Mouse (Mus musculus): ENCODE measurements around the gene Herc1.

Herc1 gene

DNA sequence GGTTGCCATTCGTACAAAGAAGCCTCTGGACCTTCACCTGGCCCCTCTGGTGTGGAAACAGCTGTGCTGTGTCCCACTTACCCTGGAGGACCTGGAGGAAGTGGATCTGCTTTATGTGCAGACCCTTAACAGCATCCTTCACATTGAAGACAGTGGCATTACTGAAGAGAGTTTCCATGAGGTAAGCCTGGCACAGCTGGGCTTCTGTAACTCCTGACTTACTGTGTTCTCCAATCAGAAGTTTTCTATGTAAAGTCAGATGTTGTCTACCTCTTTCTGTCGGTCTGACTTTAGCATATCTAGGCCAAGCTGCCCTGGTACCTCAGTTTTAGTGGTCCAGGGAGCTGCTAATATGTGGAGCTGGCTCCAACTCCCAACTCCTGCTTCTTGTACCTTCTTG is 151.0 kb downstream of the Herc1 start:
- no peak for DNase-seq (ENCODE audit: low spot score)

GRCm38 (mm10) chr9:66503879-66504411 is 153.7 kb downstream of the Herc1 start:
- no peak for DNase-seq (ENCODE audit: low spot score)

DNA sequence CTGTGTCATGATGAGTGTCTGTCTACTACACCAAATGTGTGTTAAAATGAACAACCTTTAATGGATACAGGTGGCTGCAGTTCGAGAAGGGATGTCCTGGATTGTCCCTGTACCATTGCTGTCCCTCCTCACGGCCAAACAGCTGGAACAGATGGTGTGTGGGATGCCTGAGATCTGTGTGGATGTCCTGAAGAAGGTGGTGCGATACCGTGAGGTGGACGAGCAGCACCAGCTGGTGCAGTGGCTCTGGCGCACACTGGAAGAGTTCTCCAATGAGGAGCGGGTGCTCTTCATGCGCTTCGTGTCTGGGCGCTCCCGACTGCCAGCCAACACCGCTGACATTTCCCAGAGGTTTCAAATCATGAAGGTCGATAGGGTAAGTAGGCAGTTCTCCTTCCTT is 154.3 kb downstream of the Herc1 start:
- DNase-seq (ENCODE audit: low spot score): no peak

DNA sequence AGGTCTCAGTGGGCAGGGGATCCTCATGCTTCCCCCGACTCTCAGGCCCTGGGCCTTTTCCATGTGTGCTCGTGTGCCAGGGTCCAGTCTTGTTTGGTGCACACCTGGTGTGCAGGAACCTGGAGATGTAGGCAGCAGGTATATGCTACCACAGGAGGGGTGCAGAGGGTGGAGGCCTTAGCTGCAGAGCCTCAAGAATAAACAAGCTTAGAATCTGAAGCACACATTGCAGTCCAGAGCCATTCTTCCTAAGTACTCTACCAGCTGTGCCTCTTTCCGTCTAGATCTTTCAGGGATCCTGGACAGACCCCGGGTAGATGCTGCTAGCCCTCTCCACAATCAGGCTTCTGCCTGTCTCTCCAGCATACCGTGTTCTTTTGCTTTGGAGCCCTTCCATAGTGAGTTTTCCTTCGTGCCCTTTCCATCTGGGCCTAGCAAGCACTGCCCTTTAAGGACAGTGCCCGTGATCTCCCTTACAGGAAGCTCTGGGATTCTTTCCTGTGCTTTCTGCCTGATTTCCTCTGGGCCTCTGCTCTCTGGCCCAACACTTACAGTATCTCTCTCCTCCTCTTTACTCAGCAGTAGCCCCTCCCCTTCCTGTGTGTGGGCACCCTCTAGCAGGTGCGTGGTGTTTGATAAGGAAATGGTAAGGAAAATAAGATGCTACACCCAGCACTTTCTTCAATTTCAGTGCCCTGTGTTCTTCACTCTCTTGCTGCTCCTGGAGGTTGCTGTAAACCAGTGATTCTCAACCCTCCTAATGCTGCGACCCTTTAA is 155.1 kb downstream of the Herc1 start:
- DNase-seq (ENCODE audit: low spot score): no peak

DNA sequence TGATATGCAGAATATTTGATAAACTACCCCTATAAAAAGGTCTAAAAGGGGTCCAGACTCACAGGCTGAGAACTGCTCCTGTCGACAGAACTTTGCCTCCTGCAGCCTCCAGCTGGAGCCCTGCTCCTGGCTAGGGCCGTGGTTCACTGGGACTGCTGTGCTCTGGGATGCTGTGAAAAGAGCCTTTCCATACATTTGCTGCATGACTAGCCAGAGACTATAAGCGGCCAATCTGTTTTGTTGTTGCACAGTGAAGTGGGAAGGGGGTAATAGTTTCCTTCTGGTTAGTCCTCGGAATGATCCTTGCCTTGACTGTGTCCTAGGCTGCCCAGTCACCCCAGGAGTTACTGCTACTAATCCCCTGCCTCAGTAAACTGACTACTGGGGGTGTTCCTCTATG is 155.8 kb downstream of the Herc1 start:
- DNase-seq (ENCODE audit: low spot score): no peak

- DNase-seq (ENCODE audit: low spot score): no peak
Measured at GRCm38 (mm10) chr9:66506424-66506823, 156.2 kb downstream of the Herc1 start.

DNA sequence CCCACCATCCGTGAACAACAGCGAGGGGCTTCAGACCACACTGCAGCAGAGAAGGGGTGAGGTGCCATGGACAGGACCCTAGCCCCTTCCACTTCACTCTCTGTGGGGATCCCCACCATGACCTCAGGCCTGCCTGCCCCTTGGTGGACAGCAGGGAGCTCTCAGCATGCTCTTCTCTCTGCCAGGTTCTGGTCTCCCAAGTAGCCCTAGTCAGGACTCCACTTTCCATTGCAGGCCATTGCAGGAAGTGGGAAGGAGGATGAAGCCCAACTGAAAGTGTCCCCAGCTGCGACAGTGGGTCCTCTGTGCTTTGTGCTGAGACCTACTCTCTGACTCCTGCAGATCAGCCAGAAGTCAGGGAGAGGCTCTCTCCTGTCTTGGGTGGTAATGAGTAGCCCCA is 157.4 kb downstream of the Herc1 start:
- DNase-seq (ENCODE audit: low spot score): no peak

- DNase-seq (ENCODE audit: low spot score): no peak
Measured at GRCm38 (mm10) chr9:66508890-66509399, 158.7 kb downstream of the Herc1 start.

- DNase-seq (ENCODE audit: low spot score): no peak
Measured at GRCm38 (mm10) chr9:66510351-66510841, 160.1 kb downstream of the Herc1 start.

DNA sequence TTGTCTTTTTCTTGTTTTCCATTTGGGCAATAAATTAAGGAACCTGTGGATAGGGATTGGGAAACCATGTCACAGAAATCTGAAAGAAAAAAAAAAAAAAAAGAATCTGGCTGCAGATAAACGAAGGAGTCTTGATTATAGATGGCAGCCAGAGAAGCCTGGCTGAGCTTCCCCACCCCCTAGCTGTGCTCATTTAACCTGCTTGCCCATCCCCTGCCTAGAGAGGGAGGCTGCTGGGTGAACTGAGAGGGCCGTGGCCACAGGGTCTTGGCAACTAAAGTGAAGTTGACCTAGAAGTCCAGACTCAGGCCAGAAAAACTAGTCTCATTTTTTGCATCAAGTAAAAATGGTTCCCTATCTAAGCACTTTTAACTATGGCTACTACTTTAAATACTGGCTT is 160.7 kb downstream of the Herc1 start:
- no peak for DNase-seq (ENCODE audit: low spot score)

DNA sequence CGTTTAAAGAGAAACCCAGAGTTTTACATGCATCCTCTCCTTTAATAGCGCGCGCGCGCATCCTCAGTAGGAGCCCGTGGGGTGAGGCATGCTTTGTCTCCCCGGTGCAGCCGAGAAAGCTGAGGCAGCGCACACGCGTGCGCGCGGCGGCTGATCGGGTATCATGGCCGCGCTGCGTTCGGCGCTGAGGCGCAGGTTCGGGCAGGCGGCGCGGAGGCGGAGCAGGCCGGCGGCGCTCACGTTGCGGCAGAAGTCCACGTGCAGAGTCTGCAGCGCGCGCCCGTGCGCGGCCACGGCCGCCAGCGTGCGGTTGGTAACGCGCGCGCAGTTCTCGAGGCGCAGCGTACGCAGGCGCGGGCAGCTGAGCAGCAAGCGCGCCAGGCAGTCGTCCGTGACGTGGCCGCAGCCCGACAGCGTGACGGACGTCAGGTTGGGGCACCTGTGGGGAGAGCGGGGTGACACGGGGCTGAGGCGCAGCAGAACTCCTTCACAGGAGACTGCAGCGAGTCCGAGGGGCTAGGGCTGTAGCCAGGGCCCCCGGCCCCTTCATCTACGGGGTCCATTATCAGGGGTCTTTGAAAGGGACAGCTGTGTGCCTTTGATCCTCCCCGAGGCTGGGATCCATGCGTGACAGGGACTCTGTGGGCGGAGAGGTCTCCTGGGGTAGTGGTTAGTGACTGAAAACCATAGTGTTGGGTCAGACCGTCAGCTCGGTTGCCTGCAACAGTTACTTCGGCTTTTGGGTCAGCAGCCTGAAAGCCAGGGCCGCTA is 161.5 kb downstream of the Herc1 start:
- peak; percentile 66 for DNase-seq (ENCODE audit: low spot score)

DNA sequence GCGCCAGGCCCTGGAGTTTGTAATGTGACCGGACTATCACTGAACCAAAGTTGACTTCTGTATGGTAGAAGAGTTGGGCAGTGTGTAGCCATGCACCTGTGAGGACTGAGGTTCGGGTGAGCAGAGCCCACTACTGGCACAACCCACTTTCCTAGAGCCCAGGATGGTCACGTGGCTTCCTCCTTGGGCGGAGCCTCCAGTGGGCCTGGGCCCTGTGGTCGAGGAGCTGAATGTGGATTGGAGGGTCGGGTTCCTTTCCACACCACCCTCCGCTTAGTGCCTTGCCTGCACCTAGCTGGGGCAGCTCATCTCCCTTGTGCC is 162.1 kb downstream of the Herc1 start:
- DNase-seq (ENCODE audit: low spot score): peak; percentile 40

DNA sequence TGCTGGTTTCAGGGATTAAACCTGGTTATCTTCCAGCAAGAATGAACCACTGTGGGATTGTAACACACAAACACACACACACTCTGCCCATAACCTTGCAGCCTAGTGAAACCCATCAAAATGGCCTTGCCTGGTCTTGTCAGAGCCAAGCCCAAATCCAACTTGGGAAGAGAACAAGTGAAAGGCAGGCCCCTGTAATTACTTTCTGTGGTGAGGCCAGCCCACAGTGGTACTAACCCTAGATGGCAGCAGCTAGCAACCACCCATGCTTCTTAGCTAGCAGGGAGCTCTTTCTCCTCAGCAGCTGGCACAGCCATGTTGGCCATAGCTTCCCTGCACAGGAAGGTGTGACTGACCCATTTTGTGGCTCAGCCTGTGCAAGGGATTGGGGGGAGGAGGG is 162.9 kb downstream of the Herc1 start:
- DNase-seq (ENCODE audit: low spot score): no peak

- no peak for DNase-seq (ENCODE audit: low spot score)
Measured at GRCm38 (mm10) chr9:66513661-66514255, 163.5 kb downstream of the Herc1 start.

- DNase-seq (ENCODE audit: low spot score): peak; percentile 24
Measured at GRCm38 (mm10) chr9:66514256-66514770, 164.1 kb downstream of the Herc1 start, which contains the start of gene Fbxl22. TSS of gene Fbxl22 (minus strand) at chr9:66514593.

- no peak for DNase-seq (ENCODE audit: low spot score)
Measured at GRCm38 (mm10) chr9:66515115-66515514, 164.9 kb downstream of the Herc1 start.

DNA sequence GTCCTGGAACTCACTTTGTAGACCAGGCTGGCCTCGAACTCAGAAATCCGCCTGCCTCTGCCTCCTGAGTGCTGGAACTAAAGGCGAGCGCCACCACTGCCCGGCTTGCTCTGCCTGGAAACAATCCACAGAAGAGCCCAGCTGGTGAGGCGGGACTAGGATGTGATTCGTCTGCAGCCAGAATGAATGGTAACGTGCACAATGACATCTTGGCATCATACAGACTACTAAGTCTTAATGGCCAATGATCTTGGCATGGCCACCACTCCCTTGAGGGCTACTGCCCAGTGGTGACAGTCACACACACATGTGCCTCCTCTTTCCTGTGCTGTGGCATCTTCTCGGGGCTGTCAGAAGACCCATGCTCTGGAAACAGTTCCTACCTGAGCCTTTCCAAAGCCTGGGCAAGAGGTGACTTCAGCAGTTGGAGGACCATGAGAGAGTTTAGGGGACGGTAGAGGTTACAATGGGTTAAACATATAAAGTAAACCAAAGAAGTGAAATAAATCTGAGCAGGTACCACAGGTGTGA is 165.5 kb downstream of the Herc1 start:
- DNase-seq (ENCODE audit: low spot score): no peak

DNA sequence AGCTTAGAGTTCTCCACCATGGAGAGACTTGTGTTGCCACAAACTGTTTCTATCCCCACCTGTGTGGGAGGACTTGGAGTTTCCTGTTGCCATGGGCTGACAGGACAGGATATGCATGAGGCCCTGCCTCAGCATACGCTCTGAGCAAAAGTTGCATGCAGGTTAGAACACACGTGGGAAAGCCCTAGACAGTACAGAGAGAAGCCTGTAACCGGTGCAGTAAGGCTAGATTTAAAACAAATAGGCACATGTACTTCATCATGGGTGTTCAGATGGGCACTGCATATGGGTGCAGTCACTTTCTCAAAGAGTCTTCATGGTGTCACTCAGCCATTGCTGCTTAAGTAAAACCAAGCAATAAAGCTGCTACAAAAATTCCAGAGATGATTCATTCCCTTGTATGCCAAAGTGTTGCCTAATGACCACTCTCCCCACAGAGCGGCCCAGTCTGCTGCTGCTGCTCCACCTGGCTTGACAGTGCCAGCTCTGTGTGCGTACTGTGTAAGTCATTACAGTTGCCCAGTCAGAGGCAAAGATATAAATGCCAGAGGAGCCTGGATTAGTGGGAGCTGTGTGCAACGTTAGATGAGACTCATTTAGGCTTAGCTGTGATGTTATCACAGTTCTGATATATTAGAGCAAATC is 166.2 kb downstream of the Herc1 start:
- DNase-seq (ENCODE audit: low spot score): no peak

DNA sequence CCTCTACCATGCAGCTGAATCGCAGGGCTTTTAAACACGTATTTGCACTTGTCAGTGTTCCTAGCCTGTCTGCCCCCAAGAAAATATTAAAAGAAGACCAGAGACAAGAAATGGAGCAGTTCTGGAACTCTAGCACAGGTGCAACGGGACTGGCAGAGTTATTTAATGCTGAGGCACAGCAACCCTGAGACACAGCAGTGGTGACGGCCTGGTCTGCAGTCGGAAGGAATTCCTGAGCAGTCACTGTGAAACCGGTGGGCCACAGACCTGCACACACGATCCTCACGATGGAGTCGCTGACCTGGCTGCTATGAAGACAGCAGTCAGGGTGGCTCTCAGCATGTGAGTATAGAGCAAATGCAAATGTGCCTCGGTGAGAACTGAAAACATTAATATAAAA is 167.5 kb downstream of the Herc1 start:
- DNase-seq (ENCODE audit: low spot score): no peak

DNA sequence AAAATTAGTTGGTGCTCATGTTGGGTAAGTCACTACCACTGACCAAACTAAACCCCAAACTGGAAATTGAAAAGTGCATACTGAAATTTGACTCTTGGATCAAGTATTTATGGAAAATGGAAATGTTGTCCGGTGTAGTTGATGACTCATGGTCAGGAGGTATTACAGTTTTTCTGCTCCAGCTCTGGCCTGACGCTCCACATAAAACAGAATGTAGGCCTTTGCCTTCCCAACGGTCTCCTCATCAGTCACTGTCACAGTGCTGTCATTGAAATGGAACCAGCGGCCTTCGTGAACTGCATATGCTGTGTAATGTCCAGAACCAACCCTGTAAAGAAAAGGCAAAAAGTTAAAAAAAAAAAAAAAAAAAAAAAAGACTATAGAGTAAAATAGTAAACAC is 168.0 kb downstream of the Herc1 start:
- DNase-seq (ENCODE audit: low spot score): no peak

- no peak for DNase-seq (ENCODE audit: low spot score)
Measured at GRCm38 (mm10) chr9:66518901-66519300, 168.7 kb downstream of the Herc1 start.

DNA sequence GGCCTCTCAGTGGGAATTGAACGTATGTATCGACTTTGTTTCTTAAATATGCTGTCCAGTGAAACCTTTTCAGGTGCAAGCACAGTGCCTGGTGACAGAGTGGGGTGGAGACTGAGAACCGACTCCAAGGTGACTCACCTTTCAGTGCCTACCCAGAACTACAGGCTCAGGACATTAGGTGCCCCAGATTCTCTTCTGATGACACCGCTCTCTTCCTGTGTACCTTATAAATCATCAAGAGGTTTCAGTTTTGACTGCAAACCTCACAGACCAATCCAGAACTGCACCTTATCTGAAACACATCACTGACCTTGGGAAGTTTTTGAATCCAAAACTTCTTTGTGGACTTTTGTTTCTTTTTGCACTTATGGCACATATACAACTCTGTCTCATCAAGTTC is 170.0 kb downstream of the Herc1 start:
- DNase-seq (ENCODE audit: low spot score): no peak
